Mouse (Mus musculus) midbrain, embryonic 13.5 days (tissue): ENCODE data around the gene Cenpc1. TPM values are rescaled to one million over a fixed set of nuclear protein-coding genes. Genes with fewer than 3 reads are reported as not detected.
A peak's percentile ranks its signal among the peaks of the same experiment; 100 is the strongest.

ENCODE experiments used
- ATAC-seq: fragments of 200-750 bp; cut with Nextera tagmentation; 2 replicates; pipeline ENCODE4 v1.8.0; 2017; ENCODE audit warnings: mild to moderate bottlenecking, moderate TSS enrichment, moderate library complexity
- H3K27ac ChIP-seq: fragments of 300-500 bp; sonication (generic); 2 replicates; pipeline ENCODE4 v1.5.1; 2015; ENCODE audit warnings: inconsistent platforms, mild to moderate bottlenecking, moderate library complexity
- H3K27me3 ChIP-seq: fragments of 300-500 bp; sonication (generic); 2 replicates; pipeline ENCODE4 v1.6.1; 2015; ENCODE audit warnings: mild to moderate bottlenecking, inconsistent platforms
- H3K36me3 ChIP-seq: fragments of 300-500 bp; sonication (generic); 2 replicates; pipeline ENCODE4 v1.6.1; 2015; ENCODE audit warnings: mild to moderate bottlenecking, inconsistent platforms
- H3K4me1 ChIP-seq: fragments of 300-500 bp; sonication (generic); replicated peaks from 2 replicates; pipeline ENCODE4 v1.6.1; 2015; ENCODE audit warnings: inconsistent platforms
- H3K4me2 ChIP-seq: fragments of 300-500 bp; sonication (generic); replicated peaks from 2 replicates; pipeline ENCODE4 v1.6.1; 2015; ENCODE audit warnings: moderate library complexity, mild to moderate bottlenecking, inconsistent platforms
- H3K4me3 ChIP-seq: fragments of 300-500 bp; sonication (generic); replicated peaks from 2 replicates; pipeline ENCODE4 v1.5.1; 2015; ENCODE audit warnings: mild to moderate bottlenecking, inconsistent platforms
- H3K9ac ChIP-seq: fragments of 300-500 bp; sonication (generic); replicated peaks from 2 replicates; pipeline ENCODE4 v1.6.1; 2015; ENCODE audit warnings: mild to moderate bottlenecking, inconsistent platforms
- H3K9me3 ChIP-seq: fragments of 300-500 bp; sonication (generic); 2 replicates; pipeline ENCODE4 v1.6.1; 2016; ENCODE audit warnings: mild to moderate bottlenecking, inconsistent platforms
- WGBS: fragments of 180-500 bp; shearing (Covaris S2); methylation state at CpG from one replicate; pipeline ENCODE4 v1.1.7; 2015; 5-methylcytosine and 5-hydroxymethylcytosine counted together
- polyA plus RNA-seq: library from polyadenylated mRNA; unstranded; fragments of >200 nt; fragmentation: Nextera tagmentation; extraction: Ambion mirVana; gene quantifications from 2 replicates; pipeline ENCODE4 v1.2.1, GENCODE M21; 2015

The Cenpc1 gene
- 42.7 and 43.0 TPM in 2 replicates for polyA plus RNA-seq

- WGBS = under 1% methylated on average over 60 of the region's 60 CpGs
- H3K36me3 ChIP-seq = no peaks in the 10 kb centered on the region
- peaks cover 24% of the 10 kb centered on the region for H3K4me1 ChIP-seq
- no peaks in the 10 kb centered on the region for H3K27me3 ChIP-seq
- ATAC-seq = peak; percentile 95
- peak within 1 kb of the TSS; percentile 73 for H3K4me3 ChIP-seq
- H3K4me2 ChIP-seq = peak within 1 kb of the TSS; percentile 60
- peak within 1 kb of the TSS; percentile 82 for H3K27ac ChIP-seq
- H3K9me3 ChIP-seq = no peaks in the 10 kb centered on the region
- H3K9ac ChIP-seq = peak within 1 kb of the TSS; percentile 75
Measured at GRCm38 (mm10) chr5:86065101-86065875, at the start of gene Cenpc1. Gene Cenpc1, minus strand, starts transcription at chr5:86065583.

- H3K4me2 ChIP-seq = no peak overlapping the region
- H3K9ac ChIP-seq = no peak overlapping the region
- 91% methylated on average over 1 of the region's 1 CpGs for WGBS
- peaks cover 22% of the 10 kb centered on the region for H3K36me3 ChIP-seq
- no peaks in the 10 kb centered on the region for H3K27me3 ChIP-seq
- H3K9me3 ChIP-seq = no peaks in the 10 kb centered on the region
- H3K27ac ChIP-seq = no peak overlapping the region
- H3K4me3 ChIP-seq = no peak overlapping the region
- no peaks in the 10 kb centered on the region for H3K4me1 ChIP-seq
- no peak for ATAC-seq
Measured at GRCm38 (mm10) chr5:86113997-86114396, 48.6 kb upstream of the Cenpc1 start.

GRCm38 (mm10) chr5:86113037-86113436 is 47.7 kb upstream of the Cenpc1 start:
- Histone ChIP-seq H3K4me3 (no peak overlapping the region), H3K4me1 (no peaks in the 10 kb centered on the region), H3K9ac (no peak overlapping the region), H3K9me3 (no peaks in the 10 kb centered on the region), H3K27me3 (no peaks in the 10 kb centered on the region), H3K4me2 (no peak overlapping the region), H3K27ac (no peak overlapping the region), H3K36me3 (peaks cover 15% of the 10 kb centered on the region)
- WGBS = 98% methylated on average over 2 of the region's 2 CpGs
- ATAC-seq = no peak

- H3K4me3 ChIP-seq = no peak overlapping the region
- H3K4me1 ChIP-seq = no peaks in the 10 kb centered on the region
- no peak overlapping the region for H3K27ac ChIP-seq
- no peak for ATAC-seq
- 95% methylated on average over 1 of the region's 1 CpGs for WGBS
- H3K4me2 ChIP-seq = no peak overlapping the region
- peaks cover 22% of the 10 kb centered on the region for H3K36me3 ChIP-seq
- no peaks in the 10 kb centered on the region for H3K27me3 ChIP-seq
- H3K9ac ChIP-seq = no peak overlapping the region
- H3K9me3 ChIP-seq = no peaks in the 10 kb centered on the region
Measured at GRCm38 (mm10) chr5:86111074-86111473, 45.7 kb upstream of the Cenpc1 start.

- no peaks in the 10 kb centered on the region for H3K4me1 ChIP-seq
- no peaks in the 10 kb centered on the region for H3K27me3 ChIP-seq
- H3K27ac ChIP-seq = no peak overlapping the region
- ATAC-seq = no peak
- no peak overlapping the region for H3K4me2 ChIP-seq
- H3K36me3 ChIP-seq = peaks cover 17% of the 10 kb centered on the region
- no peaks in the 10 kb centered on the region for H3K9me3 ChIP-seq
- no peak overlapping the region for H3K9ac ChIP-seq
- no peak overlapping the region for H3K4me3 ChIP-seq
- 86% methylated on average over 2 of the region's 2 CpGs for WGBS
Measured at GRCm38 (mm10) chr5:86106610-86107009, 41.2 kb upstream of the Cenpc1 start.

- no peak overlapping the region for H3K27ac ChIP-seq
- H3K36me3 ChIP-seq = peaks cover 6% of the 10 kb centered on the region
- H3K4me2 ChIP-seq = no peak overlapping the region
- no peak overlapping the region for H3K9ac ChIP-seq
- no peaks in the 10 kb centered on the region for H3K27me3 ChIP-seq
- H3K4me1 ChIP-seq = no peaks in the 10 kb centered on the region
- H3K4me3 ChIP-seq = no peak overlapping the region
- 100% methylated on average over 2 of the region's 2 CpGs for WGBS
- ATAC-seq = peak; percentile 45; the same call in 1 of the 2 replicates
- no peaks in the 10 kb centered on the region for H3K9me3 ChIP-seq
Measured at GRCm38 (mm10) chr5:86102176-86102575, 36.8 kb upstream of the Cenpc1 start.

GRCm38 (mm10) chr5:86100621-86101020 is 35.2 kb upstream of the Cenpc1 start:
- H3K9ac ChIP-seq = no peak overlapping the region
- no peak for ATAC-seq
- no peak overlapping the region for H3K4me2 ChIP-seq
- no peak overlapping the region for H3K4me3 ChIP-seq
- no peak overlapping the region for H3K27ac ChIP-seq
- no peaks in the 10 kb centered on the region for H3K9me3 ChIP-seq
- H3K36me3 ChIP-seq = no peaks in the 10 kb centered on the region
- H3K4me1 ChIP-seq = no peaks in the 10 kb centered on the region
- no peaks in the 10 kb centered on the region for H3K27me3 ChIP-seq
- WGBS = 89% methylated on average over 3 of the region's 3 CpGs

- H3K36me3 ChIP-seq = no peaks in the 10 kb centered on the region
Measured at GRCm38 (mm10) chr5:86098988-86099387, 33.6 kb upstream of the Cenpc1 start.

GRCm38 (mm10) chr5:86094754-86095153 is 29.4 kb upstream of the Cenpc1 start:
- Histone ChIP-seq H3K9ac (no peak overlapping the region), H3K36me3 (no peaks in the 10 kb centered on the region), H3K27me3 (no peaks in the 10 kb centered on the region), H3K4me3 (no peak overlapping the region), H3K4me1 (no peaks in the 10 kb centered on the region), H3K27ac (no peak overlapping the region), H3K4me2 (no peak overlapping the region), H3K9me3 (no peaks in the 10 kb centered on the region)
- 90% methylated on average over 9 of the region's 9 CpGs for WGBS
- no peak for ATAC-seq

More at GRCm38 (mm10) chr5:86098988-86099387, 33.6 kb upstream of the Cenpc1 start:
- 89% methylated on average over 3 of the region's 3 CpGs for WGBS
- Histone ChIP-seq H3K9me3 (no peaks in the 10 kb centered on the region), H3K27ac (no peak overlapping the region), H3K27me3 (no peaks in the 10 kb centered on the region), H3K4me1 (no peaks in the 10 kb centered on the region), H3K4me3 (no peak overlapping the region), H3K9ac (no peak overlapping the region), H3K4me2 (no peak overlapping the region)
- ATAC-seq = no peak

GRCm38 (mm10) chr5:86086751-86087150 is 21.4 kb upstream of the Cenpc1 start:
- Histone ChIP-seq H3K9ac (no peak overlapping the region), H3K9me3 (no peaks in the 10 kb centered on the region), H3K4me2 (no peak overlapping the region), H3K4me1 (no peaks in the 10 kb centered on the region), H3K27me3 (no peaks in the 10 kb centered on the region), H3K4me3 (no peak overlapping the region), H3K27ac (no peak overlapping the region), H3K36me3 (no peaks in the 10 kb centered on the region)
- no peak for ATAC-seq
- whole genome bisulfite sequencing = 86% methylated on average over 6 of the region's 6 CpGs

- Histone ChIP-seq H3K27me3 (no peaks in the 10 kb centered on the region), H3K27ac (no peak overlapping the region), H3K9ac (no peak overlapping the region), H3K4me1 (no peaks in the 10 kb centered on the region), H3K36me3 (no peaks in the 10 kb centered on the region), H3K9me3 (no peaks in the 10 kb centered on the region), H3K4me3 (no peak overlapping the region), H3K4me2 (no peak overlapping the region)
- ATAC-seq = no peak
- 87% methylated on average over 7 of the region's 7 CpGs for WGBS
Measured at GRCm38 (mm10) chr5:86084979-86085378, 19.6 kb upstream of the Cenpc1 start.

GRCm38 (mm10) chr5:86083987-86084386 is 18.6 kb upstream of the Cenpc1 start:
- 88% methylated on average over 6 of the region's 6 CpGs for WGBS
- H3K9me3 ChIP-seq = no peaks in the 10 kb centered on the region
- H3K27me3 ChIP-seq = no peaks in the 10 kb centered on the region
- no peak overlapping the region for H3K4me2 ChIP-seq
- no peak overlapping the region for H3K9ac ChIP-seq
- no peaks in the 10 kb centered on the region for H3K36me3 ChIP-seq
- H3K27ac ChIP-seq = no peak overlapping the region
- no peak for ATAC-seq
- no peaks in the 10 kb centered on the region for H3K4me1 ChIP-seq
- H3K4me3 ChIP-seq = no peak overlapping the region
